Mouse (Mus musculus) MEL (cell line): ENCODE results near the gene 2310033P09Rik.
"Not testable (repeated sequence)": the region's sequence is repeated elsewhere in the genome, so short reads cannot be mapped to it uniquely, and the experiment has no call there.

ENCODE experiments used
- CHD1 ChIP-seq: IDR thresholded peaks from 2 replicates; pipeline ENCODE4 v1.6.1; 2012; ENCODE audit warnings: low read depth, mild to moderate bottlenecking, inconsistent platforms, low read length, improper control_type of control experiment
- CTCF ChIP-seq, 3 experiments: IDR thresholded peaks in 2 of 3; conservative IDR thresholded peaks in 1 of 3; 2 replicates each; pipeline ENCODE4 v1.5.1; 2011 to 2012; ENCODE audit warnings: low read length in 3 of 3, low read depth in 2 of 3, mild to moderate bottlenecking in 2 of 3, improper control_type of control experiment in 1 of 3, inconsistent platforms in 1 of 3, mixed read lengths in 1 of 3, moderate library complexity in 1 of 3; ENCODE audit not compliant: control insufficient read depth in 1 of 3, insufficient read depth in 1 of 3, poor library complexity in 1 of 3, severe bottlenecking in 1 of 3
- EP300 ChIP-seq, 2 experiments: IDR thresholded peaks; 2 replicates each; pipeline ENCODE4 v1.6.1; 2011; ENCODE audit warnings: improper control_type of control experiment in 2 of 2, low read length in 2 of 2, low read depth in 1 of 2, mild to moderate bottlenecking in 1 of 2
- GATA1 ChIP-seq: IDR thresholded peaks from 2 replicates; pipeline ENCODE4 v1.6.1; 2011; ENCODE audit warnings: low read depth, low read length, improper control_type of control experiment
- MAZ ChIP-seq: IDR thresholded peaks from 2 replicates; pipeline ENCODE4 v1.6.1; 2012; ENCODE audit warnings: low read depth, mild to moderate bottlenecking, inconsistent platforms, low read length, improper control_type of control experiment
- MXI1 ChIP-seq: IDR thresholded peaks from 2 replicates; pipeline ENCODE4 v1.6.1; 2011; ENCODE audit warnings: mild to moderate bottlenecking, low read depth, low read length, improper control_type of control experiment
- POLR2A ChIP-seq, 2 experiments: IDR thresholded peaks; 2 replicates each; pipeline ENCODE4 v1.6.1; 2011 to 2012; ENCODE audit warnings: low read length in 2 of 2, mild to moderate bottlenecking in 2 of 2, control low read depth in 1 of 2, improper control_type of control experiment in 1 of 2, low read depth in 1 of 2, moderate library complexity in 1 of 2; ENCODE audit not compliant: control insufficient read depth in 1 of 2, insufficient read depth in 1 of 2, poor library complexity in 1 of 2

GRCm38 (mm10) chr11:59211561-59211960, 3.4 kb downstream of the 2310033P09Rik start:
- not testable (repeated sequence) for TF ChIP-seq MXI1; GATA1; EP300 (IDR thresholded peaks at IDR 0.05; ENCODE audit: low read depth in 1 of 2, low read length in 2 of 2); POLR2A (IDR thresholded peaks at IDR 0.05; ENCODE audit: control insufficient read depth in 1 of 2, insufficient read depth in 1 of 2, low read depth in 1 of 2, low read length in 2 of 2, poor library complexity in 1 of 2); CTCF (IDR thresholded peaks at IDR 0.05 in 2 of 3, conservative IDR thresholded peaks at IDR 0.05 in 1 of 3; ENCODE audit: control insufficient read depth in 1 of 3, insufficient read depth in 1 of 3, low read depth in 2 of 3, low read length in 3 of 3, poor library complexity in 1 of 3, severe bottlenecking in 1 of 3); CHD1; MAZ
